Mouse (Mus musculus) embryo, embryonic 10.5 days (tissue): ENCODE measurements around the gene Bbs9.

ENCODE experiments used
- DNase-seq: peaks from one replicate; pipeline ENCODE4 v3.0.0-alpha.2; 2015; ENCODE audit warnings: low spot score

Gene Bbs9

DNA sequence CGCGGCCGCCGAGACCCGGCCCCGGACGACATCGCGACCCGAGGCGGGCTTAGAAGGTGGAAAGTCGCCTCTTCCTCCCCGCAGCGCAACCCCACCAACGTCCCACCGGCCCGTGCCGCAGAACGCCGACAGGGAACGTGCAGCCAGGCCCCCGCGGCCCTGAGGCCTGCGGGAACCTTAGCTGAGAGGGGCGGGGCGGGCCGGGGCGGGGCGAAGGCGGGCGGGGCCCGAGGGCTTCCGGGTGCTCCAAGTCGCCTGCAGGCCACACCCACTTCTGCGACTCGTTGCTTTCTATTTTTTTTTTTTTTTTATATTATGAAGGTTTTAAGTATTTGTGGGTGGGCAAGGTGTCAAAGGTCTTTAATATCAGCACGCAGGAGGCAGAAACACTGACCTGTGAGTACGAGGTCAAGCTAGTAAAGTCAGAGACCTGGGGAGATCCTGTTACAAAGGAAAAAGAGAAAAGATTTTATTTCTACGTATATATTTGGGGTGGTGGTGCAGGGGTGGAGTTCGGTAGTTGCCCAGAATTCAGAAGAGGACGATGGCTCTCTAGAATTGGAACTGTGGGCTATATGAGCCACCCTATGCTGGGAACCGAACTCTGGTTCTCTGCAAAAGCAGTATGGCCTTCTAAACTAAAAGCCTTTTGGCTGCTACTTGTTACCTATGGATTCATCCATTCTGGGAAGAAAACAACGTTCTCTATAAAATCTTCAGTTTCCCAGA, 7.2 kb upstream of the Bbs9 start:
- peak; percentile 86 for DNase-seq

DNA sequence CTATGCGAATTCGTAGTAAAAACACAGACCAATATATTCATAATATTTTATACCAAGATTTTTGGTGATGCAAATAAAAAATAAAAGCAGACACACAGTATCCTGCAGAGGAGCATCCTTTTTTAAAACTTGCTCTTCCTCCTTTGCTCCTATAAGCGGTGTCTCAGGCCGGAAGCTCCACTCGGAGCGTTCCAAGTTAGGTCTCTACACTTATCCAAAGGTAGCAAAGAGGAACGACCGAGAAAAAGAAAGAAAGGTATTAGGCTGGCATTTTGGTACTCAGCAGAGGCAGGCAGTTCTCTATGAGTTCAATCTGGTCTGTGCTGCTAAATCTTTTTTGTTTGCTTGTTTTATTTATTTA, 6.6 kb upstream of the Bbs9 start:
- DNase-seq = no peak

- no peak for DNase-seq
Observed at GRCm38 (mm10) chr9:22469643-22470042, 5.9 kb upstream of the Bbs9 start, which contains the start of gene Rp9. Gene Rp9 (minus strand): TSS chr9:22469743.

GRCm38 (mm10) chr9:22476265-22476664, 750 bp downstream of the Bbs9 start:
- peak; percentile 43 for DNase-seq

DNA sequence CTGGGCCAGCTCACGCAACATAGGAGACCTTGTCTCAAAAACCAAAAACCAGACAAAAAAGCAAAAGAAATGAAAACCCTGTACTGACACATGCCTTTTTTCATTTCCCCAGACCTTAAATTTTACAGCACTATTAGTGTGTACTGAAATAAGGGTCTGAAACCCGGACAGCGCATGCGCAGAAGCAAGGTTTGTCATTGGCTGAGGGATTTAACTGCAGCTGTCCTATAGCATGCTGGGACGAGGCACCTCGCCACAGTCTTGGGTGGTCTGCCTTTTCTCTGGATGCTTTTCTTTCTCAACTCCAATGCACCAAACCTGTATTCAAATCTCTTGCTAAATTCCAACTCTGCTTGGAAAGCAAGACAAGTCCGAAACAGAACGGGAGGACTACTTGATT, 3.4 kb downstream of the Bbs9 start:
- no peak for DNase-seq

GRCm38 (mm10) chr9:22483866-22484561, 8.5 kb downstream of the Bbs9 start:
- no peak for DNase-seq

DNA sequence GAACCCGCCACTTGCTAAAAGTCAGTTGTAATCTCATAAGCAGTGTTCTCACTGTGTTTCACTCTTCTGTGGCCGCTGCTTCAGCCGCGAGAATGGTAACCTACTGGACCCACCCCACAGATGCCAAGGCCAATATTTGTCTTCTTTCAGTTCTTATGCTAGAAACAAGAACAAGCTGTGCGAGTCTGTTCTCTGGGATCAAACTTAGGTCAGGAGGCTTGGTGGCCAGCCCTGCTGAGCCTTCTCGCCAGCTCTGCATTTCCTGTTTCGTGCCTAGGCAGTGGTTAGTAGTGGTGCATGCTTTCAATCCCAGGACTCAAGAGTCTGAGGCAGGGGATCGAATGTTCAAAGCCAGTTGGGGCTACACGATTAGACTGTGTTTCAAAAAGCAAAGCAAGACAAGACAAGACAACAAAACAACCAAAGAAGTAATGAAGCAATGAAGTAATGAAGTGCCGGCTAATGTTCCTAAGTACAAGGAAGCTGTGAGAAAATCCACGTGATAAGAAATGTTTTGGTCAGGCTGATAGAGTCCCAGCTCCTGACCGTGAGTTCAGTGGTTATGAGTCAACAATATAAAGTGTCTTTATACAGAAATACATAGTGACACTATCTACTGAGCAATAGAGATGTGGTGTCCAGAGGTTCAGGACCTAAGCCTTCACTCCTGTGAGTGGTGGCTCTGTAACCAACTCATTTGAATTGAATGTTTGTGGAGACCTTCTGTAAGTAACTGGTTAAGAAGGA, 9.2 kb downstream of the Bbs9 start:
- DNase-seq = no peak

- DNase-seq = no peak
Observed at GRCm38 (mm10) chr9:22486211-22486610, 10.7 kb downstream of the Bbs9 start.

DNA sequence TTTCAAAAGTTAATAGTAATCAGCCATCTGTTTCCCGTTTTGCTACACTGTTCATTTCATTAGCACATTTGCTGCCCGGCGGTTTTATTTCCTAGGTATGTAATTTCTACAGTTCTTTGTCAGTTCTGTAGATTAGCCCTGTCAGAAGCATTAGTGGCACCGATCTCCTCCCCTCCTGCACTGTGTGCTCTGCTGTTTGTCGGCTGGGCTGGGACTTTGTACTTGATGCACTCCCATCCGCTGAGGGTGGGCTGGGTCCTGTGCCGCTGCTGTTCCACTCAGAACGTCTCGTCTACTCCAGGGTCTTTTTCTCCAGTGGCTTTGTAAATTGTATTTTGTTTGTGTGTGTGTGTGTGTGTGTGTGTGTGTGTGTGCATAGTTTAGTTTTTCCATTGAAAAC, 13.4 kb downstream of the Bbs9 start:
- no peak for DNase-seq

GRCm38 (mm10) chr9:22494203-22494807, 18.8 kb downstream of the Bbs9 start:
- no peak for DNase-seq

GRCm38 (mm10) chr9:22495133-22495532, 19.6 kb downstream of the Bbs9 start:
- DNase-seq = no peak

DNA sequence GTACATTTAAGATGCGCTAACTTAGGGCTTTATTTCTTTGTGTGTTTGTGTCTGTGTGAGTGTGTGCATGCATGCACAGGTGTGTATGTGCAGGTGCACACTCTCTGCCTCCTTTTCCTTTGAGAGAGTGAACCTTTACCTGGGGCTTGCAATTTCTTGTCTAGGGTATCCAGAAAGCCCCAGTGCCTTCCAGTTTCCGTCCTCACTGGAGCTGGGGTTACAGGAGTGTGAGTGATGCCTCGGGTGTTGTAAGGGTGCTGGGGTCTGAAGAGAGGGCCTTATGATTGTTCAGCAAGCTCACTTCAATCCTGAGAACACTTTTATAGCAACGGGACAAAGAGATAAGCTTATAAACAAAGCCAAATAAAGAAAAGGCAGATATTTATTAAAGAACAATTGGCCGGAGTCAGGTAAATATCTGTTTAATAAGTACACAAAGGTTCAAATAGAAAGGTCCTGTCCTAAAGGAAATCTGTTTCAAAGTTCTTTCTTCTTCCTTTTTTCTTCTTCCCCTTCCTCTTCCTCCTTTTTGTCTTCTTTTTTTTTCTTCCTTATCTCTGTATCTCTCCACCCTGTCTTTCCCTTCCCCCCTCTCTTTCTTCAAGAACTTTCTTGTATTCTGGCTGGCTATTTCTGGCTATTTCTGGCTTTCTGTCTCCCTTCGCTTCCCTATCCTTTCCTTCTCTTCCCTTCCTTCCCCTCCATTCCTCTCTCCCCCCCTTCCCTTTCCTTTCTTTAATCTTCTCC, 21.7 kb downstream of the Bbs9 start:
- no peak for DNase-seq

- no peak for DNase-seq
Observed at GRCm38 (mm10) chr9:22502972-22503371, 27.5 kb downstream of the Bbs9 start.

- no peak for DNase-seq
Observed at GRCm38 (mm10) chr9:22503581-22503980, 28.1 kb downstream of the Bbs9 start.

GRCm38 (mm10) chr9:22505574-22505973, 30.1 kb downstream of the Bbs9 start:
- no peak for DNase-seq

DNA sequence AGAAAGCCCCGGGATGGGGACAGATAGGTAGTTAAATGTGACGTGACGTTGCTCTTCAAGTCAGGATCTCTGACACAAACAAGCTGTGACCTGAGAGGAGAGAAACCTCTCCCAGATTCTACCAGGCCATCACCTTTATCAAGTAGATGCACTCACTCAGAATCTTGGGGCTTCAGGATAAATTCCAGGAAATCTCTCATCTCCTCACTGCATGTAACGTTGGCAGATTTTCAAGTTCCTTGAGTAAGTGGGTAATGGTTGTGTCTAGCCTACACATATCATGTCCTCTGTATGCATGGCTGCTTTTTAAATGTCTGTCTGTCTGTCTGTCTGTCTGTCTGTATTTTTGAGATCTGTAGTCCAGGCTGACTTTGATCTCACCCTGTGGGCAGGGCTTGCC, 39.6 kb downstream of the Bbs9 start:
- no peak for DNase-seq

DNA sequence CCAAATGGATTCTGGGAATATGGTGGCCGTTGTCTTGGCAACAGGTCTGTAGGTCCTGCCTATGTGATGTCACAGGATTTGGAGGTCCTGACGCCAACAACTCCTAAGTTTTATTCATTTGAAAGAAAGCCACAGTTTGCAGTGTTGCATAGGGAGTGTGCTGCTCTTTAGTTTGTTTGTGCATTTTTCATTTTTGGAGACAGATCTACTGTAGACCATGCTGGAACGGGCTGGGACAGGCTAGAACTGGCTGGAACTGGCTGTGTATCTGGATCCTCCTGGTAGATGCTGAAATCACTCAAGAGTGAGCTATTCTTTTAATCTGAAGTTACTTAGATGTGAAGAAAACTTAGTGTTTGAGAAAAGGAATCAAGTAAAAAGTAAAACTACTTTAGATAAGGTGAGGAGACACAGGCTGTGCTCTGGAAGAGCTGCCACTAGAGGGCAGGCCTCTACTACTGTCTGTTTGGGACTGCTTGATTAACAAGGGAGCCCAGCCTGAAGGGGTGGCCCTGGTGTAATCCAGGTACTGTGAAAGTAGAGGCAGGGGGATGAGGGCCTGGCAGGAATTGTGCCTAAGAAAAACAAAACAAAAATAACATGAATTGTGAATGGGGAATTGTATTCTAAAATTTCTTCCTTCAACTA, 43.0 kb downstream of the Bbs9 start:
- DNase-seq = peak; percentile 84

DNA sequence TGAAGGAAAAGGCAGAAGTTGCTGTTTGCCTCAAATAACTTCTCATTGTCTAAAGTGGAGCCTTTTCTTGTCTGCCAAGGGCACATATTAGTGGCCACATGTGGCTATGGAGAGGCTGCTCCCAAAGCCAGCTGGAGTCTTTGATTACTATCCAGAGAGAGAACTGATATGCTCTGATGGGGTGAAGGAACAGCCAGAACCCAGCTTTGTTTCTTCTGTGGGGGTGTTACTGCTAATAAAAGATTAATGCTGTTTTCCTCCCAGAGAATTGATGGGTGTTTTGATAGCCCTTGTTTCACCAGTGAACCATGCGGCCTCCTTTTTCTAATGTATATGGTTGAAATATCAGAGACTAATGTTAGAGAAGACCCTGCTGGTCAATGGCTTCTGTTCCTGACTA, 47.9 kb downstream of the Bbs9 start:
- DNase-seq = no peak

DNA sequence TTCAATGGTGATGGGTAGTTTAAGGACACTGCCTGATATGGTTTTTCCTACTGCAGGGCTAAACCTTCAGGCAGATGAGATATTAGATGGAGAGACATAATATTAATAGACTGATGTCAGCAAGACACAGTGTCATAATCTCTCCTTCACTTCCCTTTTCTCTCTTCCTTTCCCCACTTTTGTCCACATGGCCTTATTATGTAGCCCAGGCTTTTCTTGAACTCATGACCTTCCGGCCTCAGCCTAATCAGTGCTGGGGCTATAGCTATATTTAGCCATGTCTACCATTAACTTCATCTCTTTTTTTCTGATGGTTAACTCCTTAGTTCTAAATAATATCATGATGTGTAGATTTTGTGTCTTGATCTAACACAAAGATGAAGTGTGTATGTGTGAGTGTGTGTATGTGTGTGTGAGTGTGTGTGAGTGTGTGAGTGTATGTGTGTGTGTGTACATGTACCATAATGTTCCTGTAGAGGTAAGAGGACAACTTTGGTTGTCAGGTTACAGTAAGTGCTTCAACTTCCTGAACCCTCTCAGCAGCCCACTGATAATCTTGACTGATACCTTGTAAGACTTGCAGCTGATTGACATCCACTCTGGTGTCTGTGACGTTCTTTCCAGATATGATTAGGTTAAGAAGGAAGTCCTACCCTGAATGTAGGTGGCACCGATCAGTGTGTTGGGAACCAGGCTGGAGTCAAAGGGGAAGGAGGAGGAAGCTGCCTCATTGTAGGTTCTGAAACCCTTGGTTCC, 55.4 kb downstream of the Bbs9 start:
- DNase-seq = no peak

DNA sequence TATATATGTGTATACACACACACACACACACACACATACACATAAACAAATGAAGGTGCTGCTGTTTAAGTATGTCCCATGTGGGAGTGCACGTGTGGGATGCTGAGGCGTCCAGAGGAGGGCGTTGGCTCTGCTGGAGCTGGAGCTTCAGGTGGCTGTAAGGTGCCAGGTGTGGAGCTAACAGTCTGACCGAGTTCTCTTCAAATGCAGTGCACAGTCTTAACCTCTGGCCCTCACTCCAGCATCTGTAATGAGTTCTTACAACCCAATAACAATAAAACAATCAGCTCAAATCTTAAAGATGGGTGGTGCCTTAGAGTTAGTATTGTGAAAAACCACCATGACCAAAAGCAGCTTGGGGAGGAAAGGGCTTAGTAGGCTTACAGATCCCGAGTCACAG, 56.6 kb downstream of the Bbs9 start:
- no peak for DNase-seq
